In genomic region chr5:32135336-32136206, GRCm38 (mm10) we compare ENCODE assay signal across 8 mouse cellular contexts. TPM values are rescaled to one million over a fixed set of nuclear protein-coding genes. Genes with fewer than 3 reads are reported as not detected.
A peak's percentile ranks its signal among the peaks of the same experiment; 100 is the strongest.
DNase-seq lines count a peak whose midpoint lies in the region; ATAC-seq and TF ChIP-seq lines count a peak whose summit lies in the region.

Gene Fosl2 (plus strand): TSS chr5:32135801.

- WGBS in forebrain, embryonic 13.5 days: under 1% methylated on average over 63 of the region's 85 CpGs
- WGBS in heart, postnatal 0 days: 0% methylated on average over 53 of the region's 85 CpGs
- under 1% methylated on average over 84 of the region's 85 CpGs for WGBS in liver, embryonic 15.5 days (ENCODE audit: insufficient replicate concordance)
- WGBS in neural tube, embryonic 11.5 days: under 1% methylated on average over 70 of the region's 85 CpGs
- 0% methylated on average over 55 of the region's 85 CpGs for WGBS in stomach, postnatal 0 days

- DNase-seq in c-Kit-positive CD71-positive TER-119-negative erythroid progenitor cells, embryonic 14.5 days (ENCODE audit: low read depth): peak; percentile 61
- peak; percentile 98 for DNase-seq in heart, postnatal 0 days (ENCODE audit: low spot score)
- peak; percentile 94 to 97 for DNase-seq in kidney, postnatal 4 days
- peak; percentile 87 for DNase-seq in neural tube, embryonic 11.5 days (ENCODE audit: low spot score)
- DNase-seq in stomach, postnatal 0 days (ENCODE audit: low spot score): peak; percentile 98

- no peak for TF ChIP-seq CTCF in E14TG2a.4 (conservative IDR thresholded peaks at IDR 0.05; ENCODE audit: low read length)
- TF ChIP-seq CTCF in heart, postnatal 0 days (IDR thresholded peaks at IDR 0.05; ENCODE audit: low read depth): no peak
- TF ChIP-seq CTCF in stomach, postnatal 0 days (IDR thresholded peaks at IDR 0.05; ENCODE audit: low read depth): peak; percentile 4; the same call in 1 of the 2 replicates

- H3K36me3 ChIP-seq in E14TG2a.4 (ENCODE audit: insufficient read depth, low read length): no peaks in the 10 kb centered on the region
- H3K36me3 ChIP-seq in forebrain, embryonic 13.5 days (ENCODE audit: poor library complexity, severe bottlenecking): no peaks in the 10 kb centered on the region
- no peaks in the 10 kb centered on the region for H3K36me3 ChIP-seq in heart, postnatal 0 days (replicated peaks; ENCODE audit: control insufficient read depth, insufficient read depth, low read length)
- H3K36me3 ChIP-seq in liver, embryonic 15.5 days (replicated peaks): no peaks in the 10 kb centered on the region
- H3K36me3 ChIP-seq in neural tube, embryonic 11.5 days (ENCODE audit: control insufficient read depth, insufficient read depth, low read length): no peaks in the 10 kb centered on the region
- H3K36me3 ChIP-seq in stomach, postnatal 0 days (ENCODE audit: control insufficient read depth, insufficient read depth, low read length): no peaks in the 10 kb centered on the region

- peak; percentile 89 for ATAC-seq in forebrain, embryonic 13.5 days
- peak; percentile 84 for ATAC-seq in heart, postnatal 0 days (ENCODE audit: insufficient read depth, low read depth)
- peak; percentile 76 for ATAC-seq in liver, embryonic 15.5 days (ENCODE audit: insufficient read depth)
- ATAC-seq in neural tube, embryonic 11.5 days (ENCODE audit: insufficient read depth, low FRiP score, low TSS enrichment): peak; percentile 64
- peak; percentile 86 for ATAC-seq in stomach, postnatal 0 days (ENCODE audit: low FRiP score, low TSS enrichment)

- H3K27me3 ChIP-seq in E14TG2a.4 (ENCODE audit: insufficient read depth, low read length): peaks cover 73% of the 10 kb centered on the region
- H3K27me3 ChIP-seq in forebrain, embryonic 13.5 days: peaks cover 78% of the 10 kb centered on the region
- H3K27me3 ChIP-seq in heart, postnatal 0 days (ENCODE audit: control insufficient read depth, insufficient read depth, low read length): no peaks in the 10 kb centered on the region
- H3K27me3 ChIP-seq in liver, embryonic 15.5 days: peaks cover 85% of the 10 kb centered on the region
- H3K27me3 ChIP-seq in neural tube, embryonic 11.5 days (ENCODE audit: control insufficient read depth, insufficient read depth, low read length): peaks cover 52% of the 10 kb centered on the region
- no peaks in the 10 kb centered on the region for H3K27me3 ChIP-seq in stomach, postnatal 0 days (ENCODE audit: control insufficient read depth, insufficient read depth, low read length)

- peak within 1 kb of the TSS; percentile 91 for H3K4me3 ChIP-seq in E14TG2a.4 (replicated peaks; ENCODE audit: low read length)
- peak within 1 kb of the TSS; percentile 58 for H3K4me3 ChIP-seq in forebrain, embryonic 13.5 days
- peak within 1 kb of the TSS; percentile 89 for H3K4me3 ChIP-seq in heart, postnatal 0 days (ENCODE audit: low read depth, low read length)
- H3K4me3 ChIP-seq in liver, embryonic 15.5 days (replicated peaks): peak within 1 kb of the TSS; percentile 60
- peak within 1 kb of the TSS; percentile 52 for H3K4me3 ChIP-seq in neural tube, embryonic 11.5 days (ENCODE audit: low read depth, low read length)
- peak within 1 kb of the TSS; percentile 95 for H3K4me3 ChIP-seq in stomach, postnatal 0 days (ENCODE audit: low read depth, low read length)

- TF ChIP-seq EP300 in heart, postnatal 0 days (IDR thresholded peaks at IDR 0.05; ENCODE audit: low read depth): peak; percentile 89
- TF ChIP-seq EP300 in stomach, postnatal 0 days (optimal IDR thresholded peaks at IDR 0.05): peak; percentile 17

- peak within 1 kb of the TSS; percentile 88 for H3K4me2 ChIP-seq in forebrain, embryonic 13.5 days
- H3K4me2 ChIP-seq in heart, postnatal 0 days (ENCODE audit: low read depth, low read length): peak within 1 kb of the TSS; percentile 85
- H3K4me2 ChIP-seq in liver, embryonic 15.5 days: peak within 1 kb of the TSS; percentile 75
- peak within 1 kb of the TSS; percentile 94 for H3K4me2 ChIP-seq in neural tube, embryonic 11.5 days (ENCODE audit: low read depth)
- peak within 1 kb of the TSS; percentile 79 for H3K4me2 ChIP-seq in stomach, postnatal 0 days (replicated peaks; ENCODE audit: low read depth)

- peaks cover 37% of the 10 kb centered on the region for H3K4me1 ChIP-seq in E14TG2a.4 (replicated peaks; ENCODE audit: low read depth, low read length)
- H3K4me1 ChIP-seq in forebrain, embryonic 13.5 days: peaks cover 36% of the 10 kb centered on the region
- H3K4me1 ChIP-seq in heart, postnatal 0 days (ENCODE audit: control insufficient read depth, insufficient read depth): peaks cover 15% of the 10 kb centered on the region
- H3K4me1 ChIP-seq in liver, embryonic 15.5 days (replicated peaks): peaks cover 16% of the 10 kb centered on the region
- H3K4me1 ChIP-seq in neural tube, embryonic 11.5 days (ENCODE audit: control insufficient read depth, insufficient read depth, low read length): peaks cover 6% of the 10 kb centered on the region; the same call in 1 of the 2 replicates
- H3K4me1 ChIP-seq in stomach, postnatal 0 days (replicated peaks; ENCODE audit: control insufficient read depth, insufficient read depth): 0 out of 2 replicates have a peak, but pooled peaks cover 2% of the 10 kb centered on the region

- H3K9ac ChIP-seq in forebrain, embryonic 13.5 days: peak within 1 kb of the TSS; percentile 66
- H3K9ac ChIP-seq in heart, postnatal 0 days (replicated peaks; ENCODE audit: low read depth, low read length): peak within 1 kb of the TSS; percentile 85
- H3K9ac ChIP-seq in liver, embryonic 15.5 days: peak within 1 kb of the TSS; percentile 42
- H3K9ac ChIP-seq in neural tube, embryonic 11.5 days (ENCODE audit: low read length): peak within 1 kb of the TSS; percentile 58
- peak within 1 kb of the TSS; percentile 99 for H3K9ac ChIP-seq in stomach, postnatal 0 days (ENCODE audit: low read length)

- H3K9me3 ChIP-seq in E14TG2a.4 (ENCODE audit: low read length): no peaks in the 10 kb centered on the region
- H3K9me3 ChIP-seq in forebrain, embryonic 13.5 days (replicated peaks): no peaks in the 10 kb centered on the region
- no peaks in the 10 kb centered on the region for H3K9me3 ChIP-seq in heart, postnatal 0 days (replicated peaks; ENCODE audit: control insufficient read depth, low read length)
- H3K9me3 ChIP-seq in liver, embryonic 15.5 days (replicated peaks): no peaks in the 10 kb centered on the region
- H3K9me3 ChIP-seq in neural tube, embryonic 11.5 days (ENCODE audit: control insufficient read depth, low read length): no peaks in the 10 kb centered on the region
- H3K9me3 ChIP-seq in stomach, postnatal 0 days (ENCODE audit: control insufficient read depth, low read length): no peaks in the 10 kb centered on the region

- H3K27ac ChIP-seq in forebrain, embryonic 13.5 days: peak within 1 kb of the TSS; percentile 82
- H3K27ac ChIP-seq in heart, postnatal 0 days (ENCODE audit: low read depth): peak within 1 kb of the TSS; percentile 98
- H3K27ac ChIP-seq in liver, embryonic 15.5 days (replicated peaks): peak within 1 kb of the TSS; percentile 82
- peak within 1 kb of the TSS; percentile 34; the same call in 1 of the 2 replicates for H3K27ac ChIP-seq in neural tube, embryonic 11.5 days (ENCODE audit: low read depth, low read length)
- H3K27ac ChIP-seq in stomach, postnatal 0 days (replicated peaks): peak within 1 kb of the TSS; percentile 100

RNA-seq across cellular contexts. Expression of gene Fosl2, which starts in this region (rescaled TPM):
- 0.59 and 0.66 TPM in 2 replicates for polyA plus RNA-seq in forebrain, embryonic 13.5 days (2015; fragmentation: Nextera tagmentation; extraction: Ambion mirVana)
- 15.7 and 18.6 TPM in 2 replicates for total RNA-seq in heart, postnatal 0 days (2014; rRNA removed; ENCODE audit: low replicate concordance)
- 1.4 and 1.5 TPM in 2 replicates for polyA plus RNA-seq in heart, postnatal 0 days (2015; fragmentation: Nextera tagmentation; extraction: Ambion mirVana)
- 0.58 and 0.62 TPM in 2 replicates for polyA plus RNA-seq in liver, embryonic 15.5 days (2015; fragmentation: Nextera tagmentation; extraction: Ambion mirVana)
- polyA plus RNA-seq in neural tube, embryonic 11.5 days (2014; fragmentation: Nextera tagmentation; extraction: Ambion mirVana): 0.48 and 0.96 TPM in 2 replicates
- polyA plus RNA-seq in stomach, postnatal 0 days (2015; fragmentation: Nextera tagmentation; extraction: Ambion mirVana): 10.5 and 11.7 TPM in 2 replicates

Comparison
In these comparisons a context has a peak if more than half of its experiments do, and no peak if none do; other contexts are left out.
1. Peak in every context shown above with its lines: DNase-seq, ATAC-seq, H3K4me3 ChIP-seq and H3K27ac ChIP-seq.
2. Peak in ATAC-seq, H3K4me3 ChIP-seq, H3K27ac ChIP-seq, H3K9ac ChIP-seq and H3K4me2 ChIP-seq in forebrain, embryonic 13.5 days; RNA of the gene not detected or under 1 TPM.
3. Peak in ATAC-seq, H3K4me3 ChIP-seq, H3K27ac ChIP-seq, H3K9ac ChIP-seq and H3K4me2 ChIP-seq in liver, embryonic 15.5 days; RNA of the gene not detected or under 1 TPM.
4. Peak in DNase-seq, ATAC-seq, H3K4me3 ChIP-seq, H3K27ac ChIP-seq, H3K9ac ChIP-seq and H3K4me2 ChIP-seq in neural tube, embryonic 11.5 days; RNA of the gene not detected or under 1 TPM.
5. H3K27ac ChIP-seq: peak in every context shown above with its lines; median percentile 100 in stomach, postnatal 0 days; 98 in heart, postnatal 0 days; 82 in forebrain, embryonic 13.5 days; 82 in liver, embryonic 15.5 days; 34 in neural tube, embryonic 11.5 days.
6. H3K9ac ChIP-seq: peak in every context shown above with its lines; median percentile 99 in stomach, postnatal 0 days; 85 in heart, postnatal 0 days; 66 in forebrain, embryonic 13.5 days; 58 in neural tube, embryonic 11.5 days; 42 in liver, embryonic 15.5 days.